Mouse (Mus musculus): ENCODE measurements around the gene Gm20835. TPM values are rescaled to one million over a fixed set of nuclear protein-coding genes. Genes with fewer than 3 reads are reported as not detected.

Gm20835 gene
- not detected in 4 replicates for total RNA-seq (2023; ENCODE audit: inconsistent age)

DNA sequence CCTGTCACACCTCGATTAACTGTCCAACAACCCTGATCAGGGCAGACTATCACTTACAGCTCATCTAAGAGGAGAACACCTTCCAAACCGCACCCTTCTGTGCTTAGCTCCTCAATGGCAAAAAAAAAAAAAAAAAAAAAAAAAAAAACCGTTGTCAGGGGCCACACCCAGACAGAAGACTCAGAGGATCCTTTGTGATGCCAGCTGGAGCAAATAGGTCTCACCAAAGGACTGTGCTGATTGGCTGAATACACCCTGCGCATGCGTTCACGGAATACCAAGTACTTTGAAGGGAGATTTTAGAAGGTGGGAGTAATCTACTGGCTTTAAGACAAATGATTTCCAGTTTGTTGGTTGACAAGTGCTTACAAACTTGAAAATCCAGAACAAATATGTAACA is at the start of gene Gm20835:
Gene Gm20835, minus strand, starts transcription at position 101 of the 400 bp plus-strand sequence.

Data from B cell, adult (primary cell).